Mouse (Mus musculus): ENCODE measurements around the gene Cdca5. TPM values are rescaled to one million over a fixed set of nuclear protein-coding genes. Genes with fewer than 3 reads are reported as not detected.

Gene Cdca5
- polyA plus RNA-seq, 1 experiment from 2014 or later, result 66.2 TPM

- under 1% methylated on average over 30 of the region's 30 CpGs for WGBS
- peaks cover 37% of the 10 kb centered on the region for H3K4me1 ChIP-seq
- H3K36me3 ChIP-seq (replicated peaks), result peaks cover 52% of the 10 kb centered on the region
Measured at GRCm38 (mm10) chr19:6067011-6067723, 17.6 kb upstream of the Cdca5 start.

GRCm38 (mm10) chr19:6067724-6068415, 16.9 kb upstream of the Cdca5 start, which contains the start of gene Tm7sf2:
TSS of gene Tm7sf2 (minus strand) at chr19:6068373.
- Histone ChIP-seq H3K27me3 (replicated peaks; ENCODE audit: low read depth, poor library complexity, severe bottlenecking) (no peaks in the 10 kb centered on the region), H3K9me3 (no peaks in the 10 kb centered on the region), H3K36me3 (replicated peaks) (peaks cover 49% of the 10 kb centered on the region), H3K4me3 (peak within 1 kb of the TSS; percentile 66), H3K27ac (replicated peaks) (peak within 1 kb of the TSS; percentile 81), H3K4me1 (peaks cover 30% of the 10 kb centered on the region)
- peak; percentile 95 for DNase-seq (ENCODE audit: low spot score)
- 9% methylated on average over 33 of the region's 33 CpGs for WGBS

More at GRCm38 (mm10) chr19:6067011-6067723, 17.6 kb upstream of the Cdca5 start:
- no peaks in the 10 kb centered on the region for H3K9me3 ChIP-seq
- peak; percentile 90 for DNase-seq (ENCODE audit: low spot score)
- peak overlapping the region; percentile 66 for H3K4me3 ChIP-seq
- no peaks in the 10 kb centered on the region for H3K27me3 ChIP-seq (replicated peaks; ENCODE audit: low read depth, poor library complexity, severe bottlenecking)
- H3K27ac ChIP-seq (replicated peaks), result peak overlapping the region; percentile 81

- H3K27me3 ChIP-seq (replicated peaks; ENCODE audit: low read depth, poor library complexity, severe bottlenecking), result no peaks in the 10 kb centered on the region
- no peak for DNase-seq (ENCODE audit: low spot score)
- peaks cover 26% of the 10 kb centered on the region for H3K4me1 ChIP-seq
- no peaks in the 10 kb centered on the region for H3K9me3 ChIP-seq
- WGBS, result 83% methylated on average over 4 of the region's 4 CpGs
- peaks cover 49% of the 10 kb centered on the region for H3K36me3 ChIP-seq (replicated peaks)
- H3K27ac ChIP-seq (replicated peaks), result no peak overlapping the region
- H3K4me3 ChIP-seq, result peak overlapping the region; percentile 66; the same call in 1 of the 2 replicates
Measured at GRCm38 (mm10) chr19:6068951-6069350, 15.8 kb upstream of the Cdca5 start.

GRCm38 (mm10) chr19:6069851-6070250, 14.9 kb upstream of the Cdca5 start:
- H3K27ac ChIP-seq (replicated peaks), result no peak overlapping the region
- H3K36me3 ChIP-seq (replicated peaks), result peaks cover 55% of the 10 kb centered on the region
- WGBS, result 93% methylated on average over 10 of the region's 10 CpGs
- no peak for DNase-seq (ENCODE audit: low spot score)
- peaks cover 26% of the 10 kb centered on the region for H3K4me1 ChIP-seq
- H3K27me3 ChIP-seq (replicated peaks; ENCODE audit: low read depth, poor library complexity, severe bottlenecking), result no peaks in the 10 kb centered on the region
- no peaks in the 10 kb centered on the region for H3K9me3 ChIP-seq
- H3K4me3 ChIP-seq, result no peak overlapping the region; the same call in 1 of the 2 replicates

GRCm38 (mm10) chr19:6070571-6071250, 14.1 kb upstream of the Cdca5 start:
- 92% methylated on average over 31 of the region's 31 CpGs for WGBS
- Histone ChIP-seq H3K9me3 (no peaks in the 10 kb centered on the region), H3K27me3 (replicated peaks; ENCODE audit: low read depth, poor library complexity, severe bottlenecking) (no peaks in the 10 kb centered on the region), H3K36me3 (replicated peaks) (peaks cover 63% of the 10 kb centered on the region), H3K27ac (replicated peaks) (no peak overlapping the region), H3K4me1 (peaks cover 28% of the 10 kb centered on the region), H3K4me3 (peak overlapping the region; percentile 21; the same call in 1 of the 2 replicates)
- DNase-seq (ENCODE audit: low spot score), result no peak

GRCm38 (mm10) chr19:6071261-6071660, 13.5 kb upstream of the Cdca5 start:
- Histone ChIP-seq H3K4me3 (peak overlapping the region; percentile 21; the same call in 1 of the 2 replicates), H3K36me3 (replicated peaks) (peaks cover 63% of the 10 kb centered on the region), H3K4me1 (peaks cover 30% of the 10 kb centered on the region), H3K9me3 (no peaks in the 10 kb centered on the region), H3K27me3 (replicated peaks; ENCODE audit: low read depth, poor library complexity, severe bottlenecking) (no peaks in the 10 kb centered on the region), H3K27ac (replicated peaks) (no peak overlapping the region)
- WGBS, result 93% methylated on average over 19 of the region's 19 CpGs
- no peak for DNase-seq (ENCODE audit: low spot score)

- DNase-seq (ENCODE audit: low spot score), result no peak
- Histone ChIP-seq H3K9me3 (no peaks in the 10 kb centered on the region), H3K36me3 (replicated peaks) (peaks cover 59% of the 10 kb centered on the region), H3K4me1 (peaks cover 19% of the 10 kb centered on the region), H3K27me3 (replicated peaks; ENCODE audit: low read depth, poor library complexity, severe bottlenecking) (no peaks in the 10 kb centered on the region), H3K27ac (replicated peaks) (no peak overlapping the region), H3K4me3 (no peak overlapping the region)
- 96% methylated on average over 5 of the region's 5 CpGs for WGBS
Measured at GRCm38 (mm10) chr19:6073889-6074288, 10.9 kb upstream of the Cdca5 start.

GRCm38 (mm10) chr19:6076564-6077393, 8.0 kb upstream of the Cdca5 start, which contains the start of gene Vps51:
TSS of gene Vps51 (minus strand) at chr19:6077231.
- no peaks in the 10 kb centered on the region for H3K27me3 ChIP-seq (replicated peaks; ENCODE audit: low read depth, poor library complexity, severe bottlenecking)
- peak within 1 kb of the TSS; percentile 70 for H3K4me3 ChIP-seq
- peaks cover 19% of the 10 kb centered on the region for H3K4me1 ChIP-seq
- H3K36me3 ChIP-seq (replicated peaks), result peaks cover 56% of the 10 kb centered on the region
- peak within 1 kb of the TSS; percentile 94 for H3K27ac ChIP-seq (replicated peaks)
- no peaks in the 10 kb centered on the region for H3K9me3 ChIP-seq
- 2% methylated on average over 33 of the region's 33 CpGs for WGBS
- DNase-seq (ENCODE audit: low spot score), result peak; percentile 86

- DNase-seq (ENCODE audit: low spot score), result no peak
- Histone ChIP-seq H3K9me3 (no peaks in the 10 kb centered on the region), H3K27ac (replicated peaks) (no peak within 1 kb of the TSS), H3K36me3 (replicated peaks) (peaks cover 51% of the 10 kb centered on the region), H3K27me3 (replicated peaks; ENCODE audit: low read depth, poor library complexity, severe bottlenecking) (no peaks in the 10 kb centered on the region), H3K4me1 (peaks cover 30% of the 10 kb centered on the region), H3K4me3 (no peak within 1 kb of the TSS; the same call in 1 of the 2 replicates)
- 93% methylated on average over 12 of the region's 12 CpGs for WGBS
Measured at GRCm38 (mm10) chr19:6079983-6080480, 4.8 kb upstream of the Cdca5 start, which contains the start of gene Tmem262. TSS of gene Tmem262 (plus strand) at chr19:6080033.

GRCm38 (mm10) chr19:6082156-6082555, 2.6 kb upstream of the Cdca5 start, which contains the start of gene Gm28374:
TSS of gene Gm28374 (minus strand) at chr19:6082256.
- Histone ChIP-seq H3K27me3 (replicated peaks; ENCODE audit: low read depth, poor library complexity, severe bottlenecking) (no peaks in the 10 kb centered on the region), H3K9me3 (no peaks in the 10 kb centered on the region), H3K4me1 (peaks cover 31% of the 10 kb centered on the region), H3K27ac (replicated peaks) (no peak within 1 kb of the TSS), H3K36me3 (replicated peaks) (peaks cover 57% of the 10 kb centered on the region), H3K4me3 (peak within 1 kb of the TSS; percentile 14; the same call in 1 of the 2 replicates)
- DNase-seq (ENCODE audit: low spot score), result no peak
- 90% methylated on average over 9 of the region's 9 CpGs for WGBS

- H3K4me1 ChIP-seq, result peaks cover 24% of the 10 kb centered on the region
- peak overlapping the region; percentile 90 for H3K27ac ChIP-seq (replicated peaks)
Measured at GRCm38 (mm10) chr19:6085417-6085879, 665 bp downstream of the Cdca5 start.

More at GRCm38 (mm10) chr19:6085417-6085879, 665 bp downstream of the Cdca5 start:
- DNase-seq (ENCODE audit: low spot score), result peak; percentile 83
- Histone ChIP-seq H3K36me3 (replicated peaks) (peaks cover 77% of the 10 kb centered on the region), H3K4me3 (peak overlapping the region; percentile 90), H3K9me3 (no peaks in the 10 kb centered on the region), H3K27me3 (replicated peaks; ENCODE audit: low read depth, poor library complexity, severe bottlenecking) (no peaks in the 10 kb centered on the region)
- under 1% methylated on average over 17 of the region's 17 CpGs for WGBS

All from embryonic facial prominence, embryonic 10.5 days (tissue).